Mouse (Mus musculus) heart, embryonic 12.5 days (tissue): ENCODE results near the gene Arsa. TPM values are rescaled to one million over a fixed set of nuclear protein-coding genes. Genes with fewer than 3 reads are reported as not detected.

Experiments
- ATAC-seq: fragments of 200-750 bp; cut with Nextera tagmentation; 2 replicates; pipeline ENCODE4 v1.8.0; 2017; ENCODE audit warnings: moderate TSS enrichment, moderate library complexity; ENCODE audit not compliant: insufficient number of reproducible peaks, low FRiP score
- H3K27ac ChIP-seq: fragments of 300-500 bp; sonication (generic); 2 replicates; pipeline ENCODE4 v1.5.1; 2016; ENCODE audit warnings: mild to moderate bottlenecking, moderate library complexity; ENCODE audit not compliant: poor library complexity, severe bottlenecking
- H3K27me3 ChIP-seq: fragments of 300-500 bp; sonication (generic); replicated peaks from 2 replicates; pipeline ENCODE4 v1.6.1; 2016; ENCODE audit warnings: mild to moderate bottlenecking, moderate library complexity
- H3K36me3 ChIP-seq: fragments of 300-500 bp; sonication (generic); 2 replicates; pipeline ENCODE4 v1.6.1; 2016; ENCODE audit warnings: mild to moderate bottlenecking, moderate library complexity
- H3K4me1 ChIP-seq: fragments of 300-500 bp; sonication (generic); replicated peaks from 2 replicates; pipeline ENCODE4 v1.6.1; 2016; ENCODE audit warnings: mild to moderate bottlenecking
- H3K4me2 ChIP-seq: fragments of 300-500 bp; sonication (generic); 2 replicates; pipeline ENCODE4 v1.6.1; 2016; ENCODE audit warnings: mild to moderate bottlenecking, moderate library complexity
- H3K4me3 ChIP-seq: fragments of 300-500 bp; sonication (generic); 2 replicates; pipeline ENCODE4 v1.5.1; 2016; ENCODE audit warnings: mild to moderate bottlenecking
- H3K9ac ChIP-seq: fragments of 300-500 bp; sonication (generic); 2 replicates; pipeline ENCODE4 v1.6.1; 2016; ENCODE audit warnings: mild to moderate bottlenecking, moderate library complexity
- H3K9me3 ChIP-seq: fragments of 300-500 bp; sonication (generic); replicated peaks from 2 replicates; pipeline ENCODE4 v1.6.1; 2016; ENCODE audit warnings: mild to moderate bottlenecking, moderate library complexity
- WGBS: fragments of 180-500 bp; shearing (Covaris S2); methylation state at CpG from one replicate; pipeline ENCODE4 v1.1.7; 2016; 5-methylcytosine and 5-hydroxymethylcytosine counted together
- polyA plus RNA-seq: library from polyadenylated mRNA; unstranded; fragments of >200 nt; fragmentation: Nextera tagmentation; extraction: Ambion mirVana; gene quantifications from 2 replicates; pipeline ENCODE4 v1.2.1, GENCODE M21; 2016

Arsa gene
- polyA plus RNA-seq, 1 experiment from 2014 or later = 14.9 TPM

DNA sequence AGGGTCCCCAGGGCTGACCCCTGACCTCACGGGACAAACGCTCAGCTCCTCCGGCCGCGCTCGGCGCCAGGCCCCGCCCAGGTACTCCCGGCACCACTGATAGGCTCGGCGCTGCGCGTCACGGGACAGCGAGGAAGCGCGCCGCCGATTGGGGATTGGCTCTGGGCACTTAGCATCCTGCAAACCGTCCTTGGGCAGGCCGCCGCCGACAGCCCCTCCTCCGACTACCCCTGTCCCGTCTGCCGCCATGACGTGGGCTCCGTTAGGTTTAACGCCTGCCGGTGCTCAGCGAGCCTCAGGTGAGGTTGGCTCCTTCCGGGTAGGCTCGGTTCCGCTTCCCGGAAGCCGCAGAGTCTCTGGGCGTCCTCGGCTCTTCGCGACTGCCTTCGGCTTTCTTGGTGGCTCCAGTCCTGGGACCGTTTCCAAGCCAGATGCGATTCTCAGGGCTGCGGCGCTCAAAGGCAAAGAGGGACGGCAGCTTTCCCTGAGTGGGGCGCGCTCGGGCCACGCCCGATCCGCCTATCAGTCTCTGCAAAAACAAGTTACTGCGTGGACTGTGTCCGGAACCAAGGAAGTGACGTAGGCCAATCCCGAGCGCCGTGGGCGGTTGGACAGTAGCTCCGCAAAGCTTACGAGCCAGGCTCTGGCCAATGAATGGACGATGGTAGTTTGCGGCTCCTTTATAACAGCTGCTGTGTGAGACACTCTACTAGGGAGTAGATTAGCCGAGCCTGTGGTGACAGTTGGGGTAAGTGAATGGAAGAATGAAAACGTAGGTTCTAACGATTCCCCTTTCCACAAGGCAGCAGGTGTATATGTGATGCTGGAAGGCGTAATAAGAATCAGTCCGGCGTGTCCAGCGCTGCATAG lies 47.6 kb downstream of the Arsa start, which contains the start of the genes C730034F03Rik, Gm44502 and Chkb:
Gene C730034F03Rik, plus strand, starts transcription at position 238 of the 870 bp plus-strand sequence.
Gene Gm44502, minus strand, starts transcription at position 345 of the 870 bp plus-strand sequence.
Gene Chkb, minus strand, starts transcription at position 557 of the 870 bp plus-strand sequence.
- Histone ChIP-seq H3K9me3 (no peaks in the 10 kb centered on the region), H3K4me1 (peaks cover 37% of the 10 kb centered on the region), H3K9ac (peak within 1 kb of the TSS; percentile 83), H3K4me3 (peak within 1 kb of the TSS; percentile 74), H3K36me3 (peaks cover 26% of the 10 kb centered on the region), H3K27me3 (no peaks in the 10 kb centered on the region), H3K27ac (peak within 1 kb of the TSS; percentile 97), H3K4me2 (peak within 1 kb of the TSS; percentile 91)
- ATAC-seq = peak; percentile 93
- WGBS = under 1% methylated on average over 70 of the region's 70 CpGs

GRCm38 (mm10) chr15:89428821-89429351 lies 48.3 kb downstream of the Arsa start:
- Histone ChIP-seq H3K4me1 (peaks cover 44% of the 10 kb centered on the region), H3K9ac (peak overlapping the region; percentile 83), H3K36me3 (peaks cover 33% of the 10 kb centered on the region), H3K4me3 (peak overlapping the region; percentile 74), H3K27me3 (no peaks in the 10 kb centered on the region), H3K4me2 (peak overlapping the region; percentile 91), H3K9me3 (no peaks in the 10 kb centered on the region), H3K27ac (peak overlapping the region; percentile 97)
- 6% methylated on average over 22 of the region's 22 CpGs for WGBS
- peak; percentile 34; the same call in 1 of the 2 replicates for ATAC-seq

DNA sequence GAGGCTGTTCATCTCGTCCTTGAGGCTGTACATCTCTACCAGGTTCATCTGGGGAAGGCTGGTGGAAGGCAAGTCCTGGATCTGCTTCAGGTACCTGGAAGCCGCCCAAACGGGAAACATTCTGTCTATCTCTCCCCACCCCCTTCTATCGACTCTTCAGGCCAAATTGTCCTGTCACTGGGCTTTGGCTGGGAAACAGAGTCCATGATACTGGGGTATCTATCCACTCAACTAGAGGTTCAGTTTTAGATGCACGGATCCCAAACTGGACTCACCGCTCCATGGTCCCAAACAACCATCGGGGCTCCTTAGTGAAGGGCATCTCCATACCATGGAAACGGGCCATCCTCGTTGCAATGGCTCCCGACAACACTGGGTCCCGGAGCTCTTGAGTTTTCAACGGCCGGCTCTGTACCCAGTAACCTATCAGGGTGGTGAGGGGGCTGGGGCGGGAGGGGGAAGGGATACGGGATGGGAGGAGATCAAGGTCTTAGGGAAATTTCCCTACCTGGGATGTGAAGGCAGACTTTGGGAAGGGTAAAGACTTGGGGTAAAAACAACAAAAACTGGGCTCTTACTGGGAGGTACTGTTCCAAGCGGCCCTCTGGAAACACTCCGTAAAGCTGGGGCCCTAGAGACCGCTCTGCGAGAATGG lies 49.0 kb downstream of the Arsa start:
- Histone ChIP-seq H3K4me1 (peaks cover 50% of the 10 kb centered on the region), H3K27ac (no peak overlapping the region), H3K27me3 (no peaks in the 10 kb centered on the region), H3K9me3 (no peaks in the 10 kb centered on the region), H3K4me2 (peak overlapping the region; percentile 91), H3K4me3 (peak overlapping the region; percentile 74), H3K9ac (peak overlapping the region; percentile 83), H3K36me3 (peaks cover 40% of the 10 kb centered on the region)
- no peak for ATAC-seq
- 77% methylated on average over 19 of the region's 19 CpGs for WGBS

DNA sequence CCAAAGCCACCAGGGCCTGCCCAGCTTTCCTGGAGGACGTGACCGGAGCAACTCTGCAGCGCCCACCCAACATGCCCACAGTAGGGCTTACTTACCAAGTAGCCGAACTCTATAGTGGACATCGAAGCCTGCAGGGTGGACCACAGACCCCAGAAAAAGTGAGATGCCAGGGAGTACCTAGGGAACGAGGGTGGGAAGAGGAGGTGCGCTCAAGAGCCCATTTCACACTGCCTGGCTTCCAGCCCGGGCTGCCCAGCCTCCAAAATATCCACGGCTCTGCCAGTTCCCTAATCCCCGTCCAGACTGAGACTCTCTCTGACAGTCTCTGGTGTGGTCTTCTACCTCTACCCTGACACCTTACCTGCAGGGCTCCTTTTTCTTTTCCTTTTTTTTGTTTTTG lies 50.5 kb downstream of the Arsa start:
- ATAC-seq = no peak
- H3K4me1 ChIP-seq = peaks cover 50% of the 10 kb centered on the region
- peak overlapping the region; percentile 96 for H3K27ac ChIP-seq
- WGBS = 87% methylated on average over 10 of the region's 10 CpGs
- H3K9me3 ChIP-seq = no peaks in the 10 kb centered on the region
- no peaks in the 10 kb centered on the region for H3K27me3 ChIP-seq
- no peak overlapping the region for H3K4me3 ChIP-seq
- peaks cover 55% of the 10 kb centered on the region for H3K36me3 ChIP-seq
- H3K4me2 ChIP-seq = peak overlapping the region; percentile 74; the same call in 1 of the 2 replicates
- H3K9ac ChIP-seq = peak overlapping the region; percentile 38

DNA sequence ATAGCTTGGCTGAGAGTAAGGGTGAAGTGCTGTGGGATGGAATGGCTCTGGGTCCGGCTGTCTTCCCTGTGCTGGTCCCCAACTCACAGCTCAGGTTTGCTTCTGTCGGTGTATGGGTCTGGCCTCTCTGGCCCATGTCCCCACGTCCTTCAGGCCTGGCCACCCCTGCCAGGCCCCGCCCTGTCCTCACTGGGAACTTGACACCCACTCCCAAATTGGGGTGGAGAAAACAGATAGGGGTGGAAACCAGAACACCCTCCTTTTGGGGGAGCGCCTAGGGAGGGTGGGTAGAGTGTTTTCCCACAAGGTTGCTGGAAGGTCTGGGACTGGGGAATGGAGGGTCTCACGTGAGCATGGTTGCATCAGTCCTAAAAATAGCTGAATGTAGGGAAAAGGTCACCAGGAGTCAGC lies 51.5 kb downstream of the Arsa start, which contains the start of gene Cpt1b:
Gene Cpt1b, minus strand, starts transcription at position 153 of the 411 bp plus-strand sequence.
- peaks cover 45% of the 10 kb centered on the region for H3K4me1 ChIP-seq

DNA sequence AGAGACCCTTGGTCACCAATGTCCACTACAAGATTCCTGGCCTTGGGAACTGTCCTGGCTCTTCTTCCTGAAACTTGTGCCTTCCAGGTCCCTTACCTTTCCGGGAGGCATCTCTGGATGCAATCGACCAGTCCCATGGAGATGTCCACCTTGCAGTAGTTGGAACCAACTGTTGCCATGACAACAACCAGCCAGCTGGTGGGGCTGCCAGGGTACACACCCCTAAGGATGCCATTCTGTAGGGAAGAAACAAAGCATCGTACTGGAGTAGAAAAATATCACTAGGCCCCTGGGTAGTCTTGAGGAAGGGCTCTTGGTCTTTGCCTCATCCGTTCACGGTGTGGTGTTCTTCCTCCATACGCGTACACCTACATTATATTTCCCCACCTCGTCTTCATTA lies 52.6 kb downstream of the Arsa start:
- peaks cover 73% of the 10 kb centered on the region for H3K36me3 ChIP-seq
- H3K9ac ChIP-seq = peak overlapping the region; percentile 89
- H3K4me3 ChIP-seq = peak overlapping the region; percentile 53
- peak overlapping the region; percentile 74 for H3K4me2 ChIP-seq
- H3K9me3 ChIP-seq = no peaks in the 10 kb centered on the region
- ATAC-seq = no peak
- H3K27ac ChIP-seq = peak overlapping the region; percentile 96; the same call in 1 of the 2 replicates
- no peaks in the 10 kb centered on the region for H3K27me3 ChIP-seq
- WGBS = 79% methylated on average over 8 of the region's 8 CpGs
- peaks cover 44% of the 10 kb centered on the region for H3K4me1 ChIP-seq

More for the DNA sequence above, 51.5 kb downstream of the Arsa start, which contains the start of gene Cpt1b:
- no peaks in the 10 kb centered on the region for H3K9me3 ChIP-seq
- H3K9ac ChIP-seq = peak within 1 kb of the TSS; percentile 89
- WGBS = 24% methylated on average over 6 of the region's 6 CpGs
- peak within 1 kb of the TSS; percentile 74 for H3K4me2 ChIP-seq
- H3K4me3 ChIP-seq = peak within 1 kb of the TSS; percentile 53
- H3K36me3 ChIP-seq = peaks cover 62% of the 10 kb centered on the region
- H3K27ac ChIP-seq = peak within 1 kb of the TSS; percentile 96
- H3K27me3 ChIP-seq = no peaks in the 10 kb centered on the region
- peak; percentile 52 for ATAC-seq

Other genes with a start within 250 kb of the Arsa start
- 45.0 and 46.3 TPM in 2 replicates for gene Sbf1, start 162.1 kb downstream of the Arsa start, polyA plus RNA-seq
- gene Adm2, start 154.7 kb downstream of the Arsa start, polyA plus RNA-seq = 0.77 and 1.0 TPM in 2 replicates
- not detected in 2 replicates for gene Miox, start 143.0 kb downstream of the Arsa start, polyA plus RNA-seq
- 46.9 and 49.4 TPM in 2 replicates for gene Lmf2, start 121.8 kb downstream of the Arsa start, polyA plus RNA-seq
- 112 and 116 TPM in 2 replicates for gene Ncaph2, start 121.7 kb downstream of the Arsa start, polyA plus RNA-seq
- 5.6 TPM in 2 replicates for gene Sco2, start 103.6 kb downstream of the Arsa start, polyA plus RNA-seq
- gene Tymp, start 100.4 kb downstream of the Arsa start, polyA plus RNA-seq = 1.3 and 1.6 TPM in 2 replicates
- 0.27 and 0.44 TPM in 2 replicates for gene Odf3b, start 98.1 kb downstream of the Arsa start, polyA plus RNA-seq
- 0.09 TPM in 1 of 2 replicates, not detected in the other for gene Klhdc7b, start 92.5 kb downstream of the Arsa start, polyA plus RNA-seq
- gene Syce3, start 66.9 kb downstream of the Arsa start, polyA plus RNA-seq = not detected in 2 replicates
- 138 and 149 TPM in 2 replicates for gene Cpt1b, start 51.6 kb downstream of the Arsa start, polyA plus RNA-seq
- 2.9 and 3.4 TPM in 2 replicates for gene C730034F03Rik, start 47.8 kb downstream of the Arsa start, polyA plus RNA-seq
- 0.59 and 0.68 TPM in 2 replicates for gene Gm44502, start 47.7 kb downstream of the Arsa start, polyA plus RNA-seq
- 59.6 and 67.0 TPM in 2 replicates for gene Chkb, start 47.5 kb downstream of the Arsa start, polyA plus RNA-seq
- 0.36 and 0.49 TPM in 2 replicates for gene Mapk8ip2, start 23.5 kb downstream of the Arsa start, polyA plus RNA-seq
- gene Shank3, start 22.2 kb upstream of the Arsa start, polyA plus RNA-seq = 2.9 and 3.0 TPM in 2 replicates
- gene Acr, start 90.9 kb upstream of the Arsa start, polyA plus RNA-seq = 0.29 and 0.42 TPM in 2 replicates
- gene Rabl2, start 114.5 kb upstream of the Arsa start, polyA plus RNA-seq = 20.3 and 21.1 TPM in 2 replicates